Mouse (Mus musculus) ES-Bruce4 (cell line): ENCODE results near the gene Tbata.

Source experiments
- CTCF ChIP-seq: IDR thresholded peaks from one replicate; pipeline ENCODE4 v1.8.1; 2011; ENCODE audit warnings: low read depth, low read length
- EP300 ChIP-seq: IDR thresholded peaks from 2 replicates; pipeline ENCODE4 v1.6.1; 2011; ENCODE audit warnings: low read depth, low read length; ENCODE audit not compliant: insufficient read depth

DNA sequence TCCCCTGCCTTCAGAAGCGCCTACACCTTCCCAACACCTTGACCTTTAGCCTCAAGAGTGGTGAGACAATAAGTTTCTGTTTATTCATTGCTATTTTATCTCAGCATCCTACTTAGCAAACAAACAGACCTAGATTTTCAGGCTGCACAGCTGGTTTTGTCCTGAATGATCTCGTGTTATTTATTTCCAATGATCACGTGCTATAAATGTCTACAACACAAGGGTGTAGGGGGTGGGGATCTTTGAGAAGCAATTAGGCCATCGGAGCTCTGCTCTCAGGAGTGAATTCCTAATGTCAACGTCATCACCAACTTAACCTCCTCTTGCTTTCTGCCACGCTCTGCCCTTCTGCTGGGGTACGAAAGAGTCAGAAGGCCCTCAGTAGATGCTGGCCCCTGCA lies 11.7 kb upstream of the Tbata start:
- TF ChIP-seq CTCF: no peak
- no peak for TF ChIP-seq EP300
